Mouse (Mus musculus) thymus, postnatal 36 days (tissue): ENCODE data around the gene Ppp1r13b.

Experiments used
- DNase-seq, 2 experiments: peaks; one replicate each; pipeline ENCODE4 v3.0.0; 2022; ENCODE audit warnings: mixed read lengths in 2 of 2

Ppp1r13b gene

GRCm38 (mm10) chr12:111916514-111917217, 8.8 kb upstream of the Ppp1r13b start:
- DNase-seq = no peak

GRCm38 (mm10) chr12:111915781-111916180, 7.9 kb upstream of the Ppp1r13b start:
- DNase-seq = no peak

GRCm38 (mm10) chr12:111914031-111914430, 6.1 kb upstream of the Ppp1r13b start:
- DNase-seq = peak; percentile 37 to 59

GRCm38 (mm10) chr12:111912802-111913201, 4.9 kb upstream of the Ppp1r13b start:
- DNase-seq = no peak

- no peak for DNase-seq
Measured at GRCm38 (mm10) chr12:111911796-111912195, 3.9 kb upstream of the Ppp1r13b start.

- DNase-seq = no peak
Measured at GRCm38 (mm10) chr12:111911171-111911760, 3.4 kb upstream of the Ppp1r13b start.

- DNase-seq = no peak
Measured at GRCm38 (mm10) chr12:111908997-111909550, 1.2 kb upstream of the Ppp1r13b start.

- peak; percentile 80 to 89 for DNase-seq
Measured at GRCm38 (mm10) chr12:111907421-111907891, 454 bp downstream of the Ppp1r13b start.

GRCm38 (mm10) chr12:111906309-111906875, 1.5 kb downstream of the Ppp1r13b start:
- DNase-seq = no peak

GRCm38 (mm10) chr12:111902488-111902887, 5.4 kb downstream of the Ppp1r13b start:
- no peak for DNase-seq

GRCm38 (mm10) chr12:111901105-111901875, 6.6 kb downstream of the Ppp1r13b start:
- no peak for DNase-seq

GRCm38 (mm10) chr12:111899646-111900045, 8.3 kb downstream of the Ppp1r13b start:
- DNase-seq = no peak

- no peak for DNase-seq
Measured at GRCm38 (mm10) chr12:111898686-111899085, 9.2 kb downstream of the Ppp1r13b start.

GRCm38 (mm10) chr12:111896908-111897661, 10.8 kb downstream of the Ppp1r13b start:
- DNase-seq = peak; percentile 29 to 37

GRCm38 (mm10) chr12:111894082-111894481, 13.8 kb downstream of the Ppp1r13b start:
- DNase-seq = no peak

GRCm38 (mm10) chr12:111892981-111893380, 14.9 kb downstream of the Ppp1r13b start:
- no peak for DNase-seq

- no peak for DNase-seq
Measured at GRCm38 (mm10) chr12:111891800-111892199, 16.1 kb downstream of the Ppp1r13b start.

- no peak for DNase-seq
Measured at GRCm38 (mm10) chr12:111889251-111889650, 18.7 kb downstream of the Ppp1r13b start.

GRCm38 (mm10) chr12:111888303-111888864, 19.5 kb downstream of the Ppp1r13b start:
- DNase-seq = no peak

GRCm38 (mm10) chr12:111887005-111887404, 20.9 kb downstream of the Ppp1r13b start:
- DNase-seq = no peak

- no peak for DNase-seq
Measured at GRCm38 (mm10) chr12:111882852-111883251, 25.1 kb downstream of the Ppp1r13b start.

- DNase-seq = no peak
Measured at GRCm38 (mm10) chr12:111882022-111882421, 25.9 kb downstream of the Ppp1r13b start.
